Mouse (Mus musculus) neural tube, embryonic 10.5 days (tissue): Measurements from ENCODE around the gene Papolg.
A peak's percentile ranks its signal among the peaks of the same experiment; 100 is the strongest.
"Not testable (repeated sequence)": the region's sequence is repeated elsewhere in the genome, so short reads cannot be mapped to it uniquely, and the experiment has no call there.

Experiments used
- DNase-seq: peaks from one replicate; pipeline ENCODE4 v3.0.0-alpha.2; 2017; ENCODE audit warnings: low spot score; ENCODE audit errors: extremely low spot score

Papolg gene

GRCm38 (mm10) chr11:23895060-23895426 lies at the start of gene Papolg:
Papolg (minus strand) TSS chr11:23895253.
- peak; percentile 91 for DNase-seq

DNA sequence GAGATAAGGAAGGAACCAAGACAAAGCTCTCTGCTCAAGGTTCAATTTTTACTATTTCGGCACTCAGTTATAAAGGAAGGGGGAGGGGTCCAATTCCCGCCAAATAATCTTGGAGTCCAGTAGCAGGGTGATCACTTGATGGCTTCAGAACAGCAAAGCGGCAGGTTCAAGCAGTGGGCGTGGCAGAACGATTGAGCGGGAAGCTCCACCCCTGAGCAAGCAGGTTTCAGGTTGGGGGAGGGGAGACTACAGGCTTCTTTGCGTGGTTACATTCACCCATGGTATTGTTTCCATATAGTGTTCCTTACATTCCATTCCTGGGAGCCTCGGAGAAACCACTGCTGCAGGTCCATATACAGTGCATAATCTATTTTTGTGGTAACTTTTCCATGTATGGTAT lies 33.1 kb upstream of the Papolg start:
- DNase-seq, result not testable (repeated sequence)

DNA sequence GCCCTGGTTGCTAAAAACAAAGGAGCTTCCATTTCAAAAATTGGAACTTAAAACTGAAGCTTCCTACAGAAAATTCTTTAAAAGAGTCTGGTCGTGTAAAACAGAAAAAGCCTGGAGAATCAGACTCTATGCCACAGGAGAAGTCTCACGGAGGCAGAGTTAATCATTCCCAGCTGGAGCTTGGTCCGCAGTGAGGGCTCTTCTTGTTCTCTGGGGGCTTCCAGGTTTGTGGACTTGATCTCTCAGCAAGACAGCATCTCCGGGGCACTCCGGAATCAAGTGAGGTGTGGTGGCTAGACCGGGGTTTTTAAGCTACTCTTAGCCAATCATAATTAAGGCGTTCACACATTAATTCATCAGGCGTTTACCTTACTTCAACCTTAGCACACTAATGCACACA lies 32.6 kb upstream of the Papolg start:
- DNase-seq, result no peak

GRCm38 (mm10) chr11:23913824-23914223 lies 18.8 kb upstream of the Papolg start:
- not testable (repeated sequence) for DNase-seq

- no peak for DNase-seq
Measured at GRCm38 (mm10) chr11:23903909-23904308, 8.9 kb upstream of the Papolg start.

- no peak for DNase-seq
Measured at GRCm38 (mm10) chr11:23894141-23895059, 653 bp downstream of the Papolg start.

- DNase-seq, result no peak
Measured at GRCm38 (mm10) chr11:23893556-23893955, 1.5 kb downstream of the Papolg start.

DNA sequence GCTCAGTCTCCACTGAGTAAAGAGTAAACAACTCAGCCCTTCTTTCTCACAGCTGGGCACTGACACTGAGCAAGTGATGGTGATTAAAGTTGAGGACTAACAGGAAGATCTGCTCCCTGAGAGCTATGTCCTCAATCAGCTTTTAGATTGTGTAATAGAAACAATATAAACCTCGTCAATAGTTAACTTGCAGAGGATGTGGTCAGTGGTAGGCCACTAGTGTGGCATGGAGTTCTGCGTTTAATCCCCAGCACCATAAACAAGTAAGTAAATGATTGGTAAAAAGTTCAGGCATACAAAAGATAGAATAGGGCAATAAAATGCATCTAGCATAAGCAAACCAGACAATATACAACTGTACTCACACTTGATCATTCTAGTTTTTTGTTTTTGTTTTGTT lies 30.7 kb downstream of the Papolg start:
- no peak for DNase-seq

GRCm38 (mm10) chr11:23856723-23857112 lies 38.3 kb downstream of the Papolg start:
- DNase-seq, result no peak

GRCm38 (mm10) chr11:23856054-23856722 lies 38.9 kb downstream of the Papolg start:
- no peak for DNase-seq

DNA sequence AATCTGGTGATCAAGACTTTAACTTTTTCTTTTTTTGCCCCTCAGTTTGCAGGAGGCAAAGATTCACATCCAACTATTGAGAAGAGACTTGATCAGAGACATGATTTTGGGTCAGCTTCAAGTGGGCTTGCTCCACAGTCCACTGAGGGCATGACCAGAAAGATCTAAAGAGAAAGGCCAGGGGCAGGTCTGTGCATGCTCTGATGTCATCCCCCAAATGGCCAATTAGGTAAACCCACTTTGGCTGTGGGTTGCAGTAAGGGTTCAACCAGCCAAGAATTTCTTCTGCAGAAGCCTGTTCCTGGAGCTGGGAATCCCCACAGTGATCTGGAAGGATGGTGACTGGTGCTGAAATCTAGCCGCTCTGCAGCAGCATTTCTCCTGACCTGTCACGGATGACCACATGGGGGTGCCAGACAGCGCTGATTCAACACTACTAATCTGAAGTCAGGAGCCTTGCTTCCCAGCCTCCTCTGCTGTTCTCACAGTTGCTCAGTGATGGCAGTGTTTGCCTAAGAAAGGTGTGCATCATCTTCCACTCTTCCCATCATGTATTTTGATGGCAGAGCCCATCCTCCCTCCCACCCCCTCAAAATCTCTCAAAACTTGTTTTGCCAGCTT lies 39.8 kb downstream of the Papolg start:
- DNase-seq, result peak; percentile 52

DNA sequence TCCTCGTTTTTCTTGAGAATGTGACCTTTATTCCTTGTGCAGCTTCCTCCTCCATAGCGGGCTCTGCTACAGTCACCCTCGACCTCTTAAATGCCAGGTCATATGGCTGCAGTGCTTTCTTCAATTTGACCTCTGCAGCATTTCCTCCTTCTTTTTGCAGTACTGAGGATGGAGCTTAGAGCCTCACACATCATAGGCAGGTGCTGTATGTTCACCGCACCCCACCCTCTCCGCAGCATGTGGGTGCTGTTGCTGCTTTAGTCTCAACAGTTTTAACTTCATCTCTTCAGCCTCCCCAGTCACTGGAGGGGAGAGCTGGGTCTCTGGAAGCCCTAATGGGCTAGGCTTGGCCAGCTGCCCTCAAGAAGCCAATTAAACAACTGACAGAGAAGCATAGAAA lies 41.7 kb downstream of the Papolg start:
- no peak for DNase-seq

DNA sequence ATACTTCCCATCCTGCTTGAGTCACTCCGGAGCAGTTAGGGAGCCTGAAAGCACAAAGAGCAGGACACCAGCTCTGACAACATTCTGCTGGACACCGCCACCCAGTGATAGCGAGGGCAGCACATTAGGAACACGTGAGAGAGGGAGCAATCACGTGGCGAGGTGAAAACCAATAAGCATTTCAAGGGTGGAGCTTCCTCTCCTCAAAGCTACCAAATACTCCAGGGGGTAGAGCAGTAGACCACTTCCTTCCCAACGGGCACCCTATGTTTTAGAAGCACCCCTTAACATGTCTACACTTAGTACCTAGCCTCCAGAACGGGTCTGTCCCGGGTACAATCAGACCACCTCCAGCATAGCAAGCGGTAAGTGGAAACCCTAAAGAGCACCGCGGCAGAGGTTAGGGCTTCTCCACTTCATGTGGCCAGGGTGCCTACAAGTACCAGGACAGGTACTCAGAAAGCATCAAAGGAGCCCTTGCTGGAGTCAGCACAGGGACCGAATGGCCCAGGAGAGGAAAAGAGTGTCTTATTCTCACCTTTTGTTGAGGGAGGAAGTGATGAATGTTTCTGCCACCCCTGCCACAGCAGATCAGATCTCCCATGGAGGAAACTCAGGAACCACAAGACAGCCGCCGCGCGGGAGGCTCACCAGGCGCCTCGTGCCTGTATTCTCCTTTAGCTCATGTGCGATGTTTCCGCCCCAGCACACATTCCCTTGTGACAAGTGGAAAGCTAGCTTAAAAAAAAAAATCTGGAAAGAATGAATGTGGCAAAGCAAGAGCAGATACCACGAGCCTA lies 48.8 kb downstream of the Papolg start:
- DNase-seq, result no peak

DNA sequence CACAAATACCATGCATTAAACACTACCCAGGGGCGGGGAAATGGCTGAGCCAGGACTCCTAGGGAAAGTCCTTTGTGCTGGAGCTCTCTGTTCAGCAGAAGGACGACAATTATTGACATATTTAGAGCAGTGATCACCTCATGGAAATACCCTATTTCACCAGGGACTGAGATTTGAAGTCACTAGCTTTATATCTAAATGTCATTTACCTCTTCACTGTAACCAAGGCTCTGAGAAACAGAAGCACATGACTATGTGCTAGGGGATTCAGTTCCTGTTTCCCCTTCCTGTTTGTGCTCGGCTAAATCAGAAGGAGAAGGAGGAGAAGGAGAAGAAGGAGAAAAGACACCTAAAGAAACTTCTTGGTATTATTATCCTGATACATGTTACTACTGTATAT lies 71.8 kb downstream of the Papolg start:
- DNase-seq, result no peak

GRCm38 (mm10) chr11:23821652-23822051 lies 73.4 kb downstream of the Papolg start:
- no peak for DNase-seq

DNA sequence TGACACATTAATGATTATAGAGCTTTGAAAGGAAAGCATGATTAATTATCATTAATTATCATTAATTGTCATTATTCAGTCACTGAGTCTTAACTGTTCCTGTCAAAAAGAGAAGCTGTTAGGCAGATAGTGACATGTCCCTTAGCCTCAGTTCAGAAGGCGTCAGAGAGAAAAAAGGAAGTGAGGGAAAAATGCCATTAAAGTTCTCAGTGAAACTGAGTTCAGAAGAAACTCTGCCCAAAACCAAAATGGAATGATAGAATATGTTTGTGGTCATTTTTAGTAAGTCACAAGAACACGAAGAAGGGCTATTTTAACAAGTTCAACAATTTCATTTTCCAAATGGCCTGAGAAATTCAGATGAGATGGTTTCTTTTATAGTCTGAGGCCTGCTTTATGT lies 74.1 kb downstream of the Papolg start:
- DNase-seq, result no peak

DNA sequence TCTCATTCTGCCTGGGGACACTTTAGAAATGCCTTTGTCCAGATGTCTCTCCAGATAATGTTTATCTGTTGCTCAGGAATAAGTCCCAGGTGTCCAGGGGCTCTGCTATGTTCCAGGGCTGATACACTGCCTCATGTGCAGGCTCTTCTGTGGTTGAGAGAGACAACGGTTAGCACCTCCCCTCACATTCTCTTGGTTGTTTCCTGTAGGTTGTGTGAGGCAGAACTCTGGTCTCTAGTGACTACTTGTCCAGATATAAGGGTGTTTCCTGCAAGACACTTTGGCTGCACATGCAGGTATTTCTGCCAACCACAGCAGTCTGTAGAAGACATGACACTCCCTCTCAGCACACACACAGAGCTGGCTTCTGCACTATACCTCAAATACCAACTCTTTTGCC lies 76.3 kb downstream of the Papolg start:
- DNase-seq, result no peak
